Mouse (Mus musculus) natural killer cell, adult 2 months (primary cell): ENCODE measurements around the gene Morn1.

ENCODE experiments used
- DNase-seq, 2 experiments: peaks; one replicate each; pipeline ENCODE4 v3.0.0; 2022; ENCODE audit warnings: low spot score in 2 of 2

Gene Morn1

GRCm38 (mm10) chr4:155188803-155189202 lies 102.4 kb downstream of the Morn1 start:
- DNase-seq: no peak

- DNase-seq: no peak
Measured at GRCm38 (mm10) chr4:155189711-155190139, 103.3 kb downstream of the Morn1 start.

- no peak for DNase-seq
Measured at GRCm38 (mm10) chr4:155190275-155190674, 103.9 kb downstream of the Morn1 start.
